Mouse (Mus musculus) Patski (cell line): Measurements from ENCODE around the gene Chl1. TPM values are rescaled to one million over a fixed set of nuclear protein-coding genes. Genes with fewer than 3 reads are reported as not detected.

Experiments used
- ATAC-seq: fragments of 100-300 bp; one replicate; pipeline ENCODE4 v1.8.0; 2021
- CTCF ChIA-PET: fragments of 350-600 bp; sonication (Branson Sonifier 250); formaldehyde crosslinking; loops from one replicate; lab custom pipeline; 2022; ENCODE audit warnings: inconsistent platforms; lab: Charles Lee
- POLR2A ChIA-PET: fragments of 350-600 bp; sonication (Branson Sonifier 250); formaldehyde crosslinking; loops from one replicate; lab custom pipeline; 2022; ENCODE audit warnings: antibody characterized with exemption, inconsistent platforms; lab: Charles Lee
- DNase-seq: peaks from one replicate; pipeline ENCODE4 v3.0.0-alpha.2; 2011; ENCODE audit warnings: low read depth, low spot score
- H3K27me3 ChIP-seq: fragments of 371-371 bp; one replicate; pipeline ENCODE4 v1.5.1; 2021
- CTCF ChIP-seq: fragments of 100-300 bp; IDR thresholded peaks from one replicate; pipeline ENCODE4 v1.5.1; 2021
- in situ Hi-C: fragments of 300-500 bp; cut with MboI; formaldehyde crosslinking; loops from 3 replicates; pipeline ENCODE4 v1.11.1; 2018; ENCODE audit warnings: low pct_unique_long_range_greater_than_20kb, mixed read lengths
- polyA plus RNA-seq: library from polyadenylated mRNA; unstranded; gene quantifications from one replicate; pipeline ENCODE4 v1.2.3, GENCODE M21; 2021

Chl1 gene
- polyA plus RNA-seq, 1 experiment from 2014 or later: not detected

DNA sequence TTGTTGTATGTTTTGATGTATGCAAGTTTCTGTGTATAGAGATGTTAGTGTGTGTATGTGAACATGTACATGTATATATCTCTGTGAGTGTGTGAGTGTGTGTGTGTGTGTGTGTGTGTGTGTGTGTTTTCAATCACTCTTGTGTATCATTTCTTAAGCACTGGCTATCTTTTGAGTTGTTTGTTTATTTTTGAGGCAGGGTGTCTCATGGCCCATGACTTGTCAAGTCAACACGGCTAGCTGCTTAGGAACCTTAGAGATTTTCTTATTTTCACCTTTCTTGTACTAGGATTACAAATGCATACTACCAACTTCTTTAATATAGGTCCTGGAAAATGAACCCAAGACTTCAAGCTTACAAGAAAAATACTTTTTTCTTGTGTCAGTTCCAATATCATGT lies 189.5 kb downstream of the Chl1 start:
- H3K27me3 ChIP-seq: peaks cover 15% of the 10 kb centered on the region
- CTCF ChIA-PET: interaction anchor here (0.9 kb wide), 1 partner anchor 16 kb away, joined by 4 read pairs; no protein-coding TSS in a partner anchor
- ATAC-seq (no peak), DNase-seq (no peak)
- POLR2A ChIA-PET: no interaction called here
- in situ Hi-C loops: no loop called here
- no peak for TF ChIP-seq CTCF

DNA sequence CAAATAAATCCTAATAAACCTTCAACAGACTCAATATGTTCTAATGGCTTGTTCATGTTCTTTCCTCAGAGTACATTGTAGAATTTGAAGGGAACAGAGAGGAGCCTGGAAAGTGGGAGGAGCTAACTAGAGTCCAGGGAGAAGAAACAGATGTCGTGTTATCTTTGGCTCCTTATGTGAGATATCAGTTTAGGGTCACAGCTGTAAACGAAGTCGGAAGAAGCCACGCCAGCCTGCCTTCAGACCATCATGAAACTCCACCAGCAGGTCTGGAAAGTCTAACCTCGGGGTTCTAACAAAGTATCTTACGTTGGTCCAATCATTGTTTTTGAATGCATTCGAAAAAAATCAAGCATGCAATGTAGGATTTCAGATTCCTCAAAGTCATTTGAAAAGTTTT lies 189.9 kb downstream of the Chl1 start:
- no peak for ATAC-seq
- in situ Hi-C loops: no loop called here
- ChIA-PET POLR2A (no interaction called here), CTCF (interaction anchor here (0.9 kb wide), 1 partner anchor 16 kb away, joined by 4 read pairs; no protein-coding TSS in a partner anchor)
- H3K27me3 ChIP-seq: peaks cover 15% of the 10 kb centered on the region
- TF ChIP-seq CTCF: no peak
- DNase-seq: no peak

DNA sequence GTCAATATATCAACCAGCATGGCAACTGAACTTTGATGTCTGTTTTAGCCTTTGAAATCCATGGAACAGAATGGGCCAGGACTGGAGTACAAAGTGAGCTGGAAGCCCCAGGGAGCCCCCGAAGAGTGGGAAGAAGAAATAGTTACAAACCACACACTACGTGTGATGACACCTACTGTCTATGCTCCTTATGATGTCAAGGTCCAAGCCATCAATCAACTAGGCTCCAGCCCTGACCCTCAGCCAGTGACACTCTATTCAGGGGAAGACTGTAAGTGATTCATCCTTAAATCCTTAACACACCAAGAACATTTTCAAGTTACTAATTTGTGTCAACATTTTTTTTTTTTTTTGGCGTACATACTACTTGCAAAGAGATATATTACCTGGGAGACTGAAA lies 196.0 kb downstream of the Chl1 start:
- TF ChIP-seq CTCF: no peak
- in situ Hi-C loops: no loop called here
- ATAC-seq (no peak), DNase-seq (no peak)
- H3K27me3 ChIP-seq: peaks cover 8% of the 10 kb centered on the region
- POLR2A ChIA-PET: no interaction called here
- CTCF ChIA-PET: no interaction called here

DNA sequence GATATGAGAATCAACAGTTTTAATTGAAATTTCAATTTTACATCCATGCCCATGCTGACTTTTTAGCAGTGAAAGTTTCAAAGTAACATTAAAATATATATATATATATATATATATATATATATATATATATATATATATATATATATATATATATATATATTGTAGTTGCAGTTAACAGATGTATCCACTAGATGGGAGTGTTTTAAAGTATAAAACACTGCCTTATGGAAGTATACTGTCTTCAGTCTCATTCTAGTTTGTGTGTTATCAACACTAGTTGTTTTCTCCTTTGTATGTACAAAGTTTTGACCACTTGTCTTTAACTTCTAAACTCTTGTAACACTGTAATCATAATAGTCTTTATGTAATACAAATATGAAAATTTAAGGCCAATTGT lies 228.9 kb downstream of the Chl1 start:
- in situ Hi-C loops: no loop called here
- DNase-seq: no peak
- no peaks in the 10 kb centered on the region for H3K27me3 ChIP-seq
- ChIA-PET POLR2A (no interaction called here), CTCF (no interaction called here)
- no peak for TF ChIP-seq CTCF
- no peak for ATAC-seq

DNA sequence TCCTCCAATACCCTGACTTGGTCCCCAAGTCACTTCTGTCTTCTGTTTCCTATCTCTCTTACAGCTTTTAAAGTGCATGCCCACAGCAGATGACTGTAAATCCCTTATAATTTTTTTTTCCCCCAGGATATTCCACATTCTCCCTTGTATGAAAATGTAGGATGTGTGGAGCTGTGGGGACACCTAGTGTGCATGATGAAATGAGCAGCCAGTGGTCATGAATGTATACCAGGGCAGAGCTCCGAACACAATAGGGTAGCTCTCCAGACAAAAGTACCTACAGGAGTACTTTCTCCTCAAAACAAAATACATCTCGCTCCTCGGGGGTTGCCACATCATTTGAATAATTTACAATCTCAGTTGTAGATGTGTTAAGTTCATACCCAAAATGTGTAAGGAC lies 232.4 kb downstream of the Chl1 start:
- in situ Hi-C loops: no loop called here
- no peak for DNase-seq
- peak; percentile 30 for TF ChIP-seq CTCF
- ChIA-PET POLR2A (no interaction called here), CTCF (interaction anchor here (1.1 kb wide), 1 partner anchor 23 kb away, joined by 4 read pairs; no protein-coding TSS in a partner anchor)
- ATAC-seq: no peak
- no peaks in the 10 kb centered on the region for H3K27me3 ChIP-seq

DNA sequence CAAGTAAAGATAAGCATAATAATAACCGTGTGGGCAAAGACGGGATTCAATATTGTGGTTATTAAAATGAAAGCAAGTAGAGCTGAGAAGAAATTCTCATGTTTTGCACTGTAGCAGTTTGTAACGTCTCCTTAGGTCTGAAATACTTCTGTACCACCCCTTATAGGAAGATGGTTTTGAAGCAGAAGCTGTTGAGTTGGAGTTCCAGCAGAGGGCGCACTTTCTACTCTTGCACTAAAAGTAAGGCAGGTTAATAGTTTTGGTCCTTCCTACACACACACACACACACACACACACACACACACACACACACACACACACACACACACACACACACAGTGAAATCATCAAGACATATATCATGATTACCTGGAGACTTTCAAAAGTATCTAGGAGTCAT lies 235.7 kb downstream of the Chl1 start:
- DNase-seq (no peak), ATAC-seq (no peak)
- in situ Hi-C loops: no loop called here
- POLR2A ChIA-PET: no interaction called here
- peak; percentile 32 for TF ChIP-seq CTCF
- CTCF ChIA-PET: interaction anchor here (0.6 kb wide), 1 partner anchor 418 kb away, joined by 3 read pairs; no protein-coding TSS in a partner anchor
- H3K27me3 ChIP-seq: no peaks in the 10 kb centered on the region

DNA sequence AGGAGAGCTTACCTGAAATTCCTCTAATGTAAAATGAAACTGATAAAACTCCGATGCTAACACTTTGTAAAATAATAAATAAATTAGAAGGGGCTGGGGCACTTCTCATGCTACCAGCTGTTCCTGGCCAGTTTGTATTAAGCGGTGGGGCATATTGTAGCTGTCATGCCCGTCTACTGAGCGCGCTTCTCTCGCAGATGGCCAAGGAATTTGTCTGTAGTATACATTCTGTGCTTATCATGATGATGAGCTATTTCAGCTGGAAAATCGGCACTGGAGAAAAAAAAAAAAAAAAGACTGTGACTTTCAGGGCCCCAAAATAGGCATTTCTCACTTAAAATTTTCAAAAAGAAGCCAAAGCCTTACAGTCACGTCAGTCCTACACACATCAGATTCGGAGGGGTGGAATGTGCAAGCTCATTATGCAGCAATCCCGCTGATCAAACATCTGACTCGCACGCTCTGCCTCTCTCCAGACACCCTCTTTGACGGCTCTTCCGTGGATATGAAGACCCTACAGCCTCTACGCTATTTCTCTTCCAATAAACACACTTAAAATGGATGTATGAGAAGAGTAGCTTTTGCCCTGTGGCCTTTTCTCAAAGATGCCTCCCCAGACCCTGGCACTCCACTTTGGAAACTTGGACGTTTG lies 238.9 kb downstream of the Chl1 start:
- no peak for ATAC-seq
- no peak for TF ChIP-seq CTCF
- in situ Hi-C loops: no loop called here
- no peak for DNase-seq
- ChIA-PET CTCF (no interaction called here), POLR2A (no interaction called here)
- H3K27me3 ChIP-seq: no peaks in the 10 kb centered on the region

DNA sequence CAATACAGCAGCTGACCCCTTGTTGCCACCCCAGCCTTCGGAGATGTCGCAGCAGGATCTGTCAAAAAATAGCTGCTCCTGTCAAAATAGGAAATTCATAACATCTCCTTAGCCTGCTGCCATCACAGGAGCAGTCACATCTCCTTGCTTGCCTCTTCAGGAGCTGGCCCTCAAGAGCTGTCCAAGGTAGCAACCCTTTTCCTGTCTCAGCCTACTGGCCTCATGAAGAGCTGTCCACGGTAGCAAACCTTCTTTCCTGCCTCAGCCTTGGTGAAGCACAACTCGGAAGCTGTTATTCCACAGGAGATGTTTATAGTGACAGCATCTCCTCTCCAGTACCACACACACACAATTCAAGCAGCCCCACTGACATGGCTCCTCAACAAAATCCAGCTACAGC lies 243.5 kb downstream of the Chl1 start:
- POLR2A ChIA-PET: no interaction called here
- TF ChIP-seq CTCF: no peak
- no peaks in the 10 kb centered on the region for H3K27me3 ChIP-seq
- DNase-seq (no peak), ATAC-seq (no peak)
- in situ Hi-C loops: no loop called here
- CTCF ChIA-PET: no interaction called here

DNA sequence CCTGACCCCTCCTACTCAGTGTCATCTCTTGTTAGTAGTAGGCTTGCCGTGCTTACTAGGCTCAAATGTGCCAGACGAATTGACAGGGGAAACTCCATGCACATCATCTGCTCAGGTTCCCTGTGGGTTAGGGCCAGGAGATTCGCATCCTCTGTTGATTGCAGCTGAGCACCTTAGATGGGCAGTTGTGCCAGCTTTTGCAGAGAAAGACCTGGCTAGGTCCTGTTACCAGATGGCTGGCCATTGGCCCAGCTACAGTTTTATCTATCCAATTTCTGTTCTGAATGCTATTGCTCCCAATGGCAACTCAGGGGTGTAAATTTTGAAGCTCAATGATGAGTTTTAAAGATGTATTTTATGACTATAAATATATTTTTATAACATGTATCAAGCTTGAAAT lies 256.4 kb downstream of the Chl1 start:
- in situ Hi-C loops: no loop called here
- H3K27me3 ChIP-seq: no peaks in the 10 kb centered on the region
- no peak for ATAC-seq
- no peak for TF ChIP-seq CTCF
- POLR2A ChIA-PET: no interaction called here
- DNase-seq: no peak
- CTCF ChIA-PET: no interaction called here

DNA sequence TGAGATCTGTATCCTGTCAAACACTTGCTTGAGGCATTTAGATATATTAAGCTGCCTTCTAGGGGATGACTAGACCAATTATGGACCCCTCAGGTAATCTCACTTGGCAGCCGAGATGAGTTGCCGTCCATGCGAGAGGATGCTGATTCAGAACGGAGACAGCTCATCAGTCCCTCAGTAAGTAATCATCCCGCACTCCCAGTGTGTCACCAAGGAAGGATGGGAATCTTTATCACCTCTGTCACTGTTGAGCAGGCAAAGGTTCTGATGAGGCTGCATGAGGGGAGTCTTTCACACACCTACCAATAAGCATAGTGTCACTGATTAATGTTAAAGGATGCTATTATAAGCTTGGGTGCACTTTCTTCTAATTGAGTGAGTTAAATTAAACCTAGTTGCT lies 270.7 kb downstream of the Chl1 start:
- TF ChIP-seq CTCF: no peak
- ATAC-seq (no peak), DNase-seq (no peak)
- ChIA-PET CTCF (no interaction called here), POLR2A (no interaction called here)
- in situ Hi-C loops: no loop called here
- H3K27me3 ChIP-seq: no peaks in the 10 kb centered on the region

DNA sequence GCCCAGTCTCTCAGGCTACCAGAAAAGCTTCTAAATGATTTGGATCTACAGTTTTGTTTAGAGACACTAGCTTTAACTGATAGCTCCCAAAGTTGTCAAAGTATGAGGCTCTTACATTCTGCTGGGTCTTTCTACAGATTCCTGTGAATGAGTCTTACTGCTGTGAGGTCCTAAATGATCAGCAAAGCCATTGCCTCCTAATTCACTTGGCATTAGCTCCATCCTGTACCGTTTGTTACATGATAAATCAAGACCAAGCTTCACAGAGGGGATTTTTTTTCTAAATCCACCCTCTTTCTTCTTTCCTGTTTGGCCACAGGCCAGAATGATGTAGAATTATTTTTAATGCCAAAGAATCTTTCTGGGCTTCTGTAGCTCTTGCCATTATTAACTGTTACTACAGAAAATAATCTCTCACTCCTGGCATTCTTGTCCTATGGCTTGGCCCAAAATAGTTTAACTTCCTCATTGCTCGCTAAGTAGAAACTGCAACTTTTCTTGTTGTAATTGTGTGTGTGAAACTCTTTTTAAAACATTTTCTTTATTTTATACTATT lies 280.8 kb downstream of the Chl1 start:
- ATAC-seq (no peak), DNase-seq (no peak)
- CTCF ChIA-PET: no interaction called here
- POLR2A ChIA-PET: no interaction called here
- in situ Hi-C loops: no loop called here
- no peak for TF ChIP-seq CTCF
- no peaks in the 10 kb centered on the region for H3K27me3 ChIP-seq
